Mouse (Mus musculus): Measurements from ENCODE around the gene Rpn1. TPM values are rescaled to one million over a fixed set of nuclear protein-coding genes. Genes with fewer than 3 reads are reported as not detected.
"Not testable (repeated sequence)": the region's sequence is repeated elsewhere in the genome, so short reads cannot be mapped to it uniquely, and the experiment has no call there.

Rpn1 gene
- total RNA-seq, 2 experiments from 2014 or later = 104 to 108 TPM

DNA sequence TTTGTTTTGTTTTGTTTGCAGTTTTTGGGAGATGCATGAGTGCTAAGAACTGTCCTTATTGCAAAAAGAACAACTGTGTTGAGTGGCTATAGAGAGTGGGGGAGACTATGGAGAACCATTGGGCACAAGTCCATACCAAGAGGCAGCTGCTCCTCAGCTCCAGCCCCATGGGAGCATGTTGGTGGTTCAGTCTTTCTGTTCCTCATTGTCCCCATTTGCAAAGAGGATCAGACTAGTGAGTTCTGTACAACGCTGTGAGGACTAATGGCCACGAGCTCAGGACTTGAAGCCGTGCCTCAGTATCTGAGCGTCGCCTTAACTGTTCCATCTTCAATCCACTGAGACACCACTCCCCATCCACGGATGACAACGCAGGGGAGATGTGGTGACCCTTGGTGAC, 36.5 kb downstream of the Rpn1 start:
- no peak for DNase-seq

DNA sequence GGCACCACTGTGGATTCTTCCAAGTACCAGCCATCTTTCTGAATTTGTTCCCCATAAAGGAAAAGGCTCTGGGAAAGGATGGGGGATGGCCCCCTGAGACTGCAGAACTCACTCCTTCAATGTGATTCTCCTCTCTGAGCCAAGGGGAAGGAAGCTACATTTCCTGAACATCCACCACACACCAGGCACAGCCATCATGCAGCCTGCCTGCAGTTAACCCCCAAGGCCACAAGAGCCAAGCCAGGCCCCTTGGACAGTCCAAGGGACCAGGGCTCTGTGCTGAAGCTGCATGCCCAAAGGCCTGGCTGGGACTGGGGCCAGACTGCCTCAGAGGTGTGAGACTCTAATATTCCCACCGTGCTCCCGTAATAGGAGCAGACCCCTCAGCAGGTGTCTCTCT, 37.5 kb downstream of the Rpn1 start:
- no peak for DNase-seq

DNA sequence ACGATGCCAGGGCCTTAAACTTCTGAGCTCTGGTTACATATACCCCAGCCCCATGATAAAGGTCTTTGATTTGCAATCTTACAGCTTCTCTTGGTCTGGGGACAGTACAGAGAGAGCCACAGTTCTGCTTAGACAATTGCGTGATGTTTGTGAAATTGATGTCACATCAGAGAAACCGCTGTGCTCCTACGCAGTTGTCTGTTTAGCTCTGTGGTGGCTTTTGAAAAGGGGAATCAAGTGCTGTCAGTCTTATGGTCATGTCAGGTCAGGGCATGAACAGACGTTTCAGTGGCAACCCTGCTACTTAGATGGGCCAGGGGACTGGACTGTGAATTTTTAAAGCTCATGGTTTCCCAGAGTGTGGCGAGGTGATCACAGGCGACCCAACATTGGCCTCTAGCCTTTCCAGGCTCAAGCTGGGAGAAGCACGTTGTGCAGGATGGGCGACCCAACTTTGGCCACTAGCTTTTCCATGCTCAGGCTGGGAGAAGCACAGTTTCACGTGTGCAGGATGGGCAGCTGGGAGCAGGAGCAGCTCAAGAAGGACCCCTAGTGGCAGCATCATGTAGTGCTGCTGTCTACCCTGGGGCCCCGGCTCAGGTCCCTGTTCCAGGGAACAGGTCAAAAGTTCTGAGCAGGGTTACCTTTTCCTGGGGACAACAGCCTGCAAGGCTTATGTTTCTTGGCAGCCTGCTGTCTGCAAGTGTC, 39.0 kb downstream of the Rpn1 start:
- no peak for DNase-seq

DNA sequence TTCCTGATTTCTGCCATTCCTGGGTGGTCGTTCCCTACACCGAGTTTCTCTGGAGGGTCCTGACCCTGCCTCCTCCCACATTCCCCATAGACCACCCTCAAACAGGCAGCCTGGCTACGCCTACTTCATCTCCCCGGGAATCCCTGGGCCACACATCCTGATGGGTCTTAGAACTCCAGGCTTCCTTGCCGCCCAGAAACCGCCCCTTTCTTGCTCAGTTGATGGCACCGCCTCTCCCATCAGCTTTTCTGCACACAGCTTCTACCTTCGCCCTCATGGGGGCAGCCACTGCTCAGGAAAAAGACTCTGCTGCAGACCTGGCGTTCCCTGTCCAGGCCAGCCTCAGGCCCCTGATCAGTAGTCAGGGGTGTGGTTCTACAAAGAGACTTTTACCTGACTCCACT, 39.6 kb downstream of the Rpn1 start:
- DNase-seq = peak; percentile 70 to 79

DNA sequence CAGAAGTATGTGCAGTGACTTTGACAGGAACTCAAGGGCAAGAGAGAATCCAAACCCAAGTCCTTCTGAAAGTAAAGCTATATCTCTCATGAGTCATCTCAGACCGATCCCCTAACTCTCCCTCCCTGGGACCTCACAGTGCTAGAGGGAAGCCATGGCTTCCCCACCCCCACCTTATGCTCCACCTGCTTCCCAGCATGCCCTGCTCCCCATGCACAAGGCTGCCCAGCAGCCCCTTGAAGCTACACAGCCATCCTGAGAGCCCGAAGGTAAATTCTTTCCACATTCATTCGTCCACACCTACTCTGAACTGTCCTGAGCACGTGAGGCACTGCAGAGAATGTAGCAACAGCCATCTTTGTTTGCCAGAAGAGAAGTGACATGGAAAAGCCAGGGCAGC, 40.3 kb downstream of the Rpn1 start:
- no peak for DNase-seq

DNA sequence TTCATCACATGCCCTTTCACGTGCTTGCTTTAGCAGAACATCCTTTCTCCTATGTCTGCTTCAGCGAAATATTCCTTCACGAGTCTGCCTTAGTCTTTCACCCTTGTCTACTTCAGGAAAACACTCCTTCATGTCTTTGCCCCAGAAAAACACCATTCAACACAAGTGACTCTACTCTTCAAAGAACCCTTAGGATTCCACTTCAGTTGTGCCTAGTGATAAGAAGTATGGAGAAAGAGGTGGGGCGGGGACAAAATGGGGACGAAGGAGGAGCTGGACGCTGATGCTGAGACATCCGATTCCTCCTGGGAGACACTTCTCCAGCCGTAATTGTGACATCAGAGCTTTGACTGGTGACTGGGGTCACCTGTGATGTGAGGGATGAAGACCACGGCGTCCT, 41.5 kb downstream of the Rpn1 start:
- DNase-seq = not testable (repeated sequence)

DNA sequence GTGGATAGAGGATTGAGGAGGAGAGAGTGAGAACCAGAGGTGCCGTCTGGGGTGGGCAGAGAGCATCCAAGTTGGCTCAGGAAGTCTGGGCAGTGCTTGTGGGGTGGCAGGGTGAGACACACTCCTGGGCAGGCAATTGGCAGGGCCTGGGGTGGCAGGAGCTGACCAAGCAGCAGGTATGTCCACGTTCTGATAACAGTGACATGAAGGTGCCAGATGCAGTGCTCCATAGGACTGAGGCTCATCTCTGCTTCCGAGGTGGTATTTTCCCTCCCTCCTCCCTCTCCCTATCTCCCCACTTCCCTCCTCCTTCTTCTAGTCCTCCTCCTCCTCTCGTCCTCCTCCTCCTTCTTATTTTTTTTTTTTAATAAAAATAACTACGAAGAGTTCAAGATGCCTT, 47.2 kb downstream of the Rpn1 start:
- DNase-seq = no peak

DNA sequence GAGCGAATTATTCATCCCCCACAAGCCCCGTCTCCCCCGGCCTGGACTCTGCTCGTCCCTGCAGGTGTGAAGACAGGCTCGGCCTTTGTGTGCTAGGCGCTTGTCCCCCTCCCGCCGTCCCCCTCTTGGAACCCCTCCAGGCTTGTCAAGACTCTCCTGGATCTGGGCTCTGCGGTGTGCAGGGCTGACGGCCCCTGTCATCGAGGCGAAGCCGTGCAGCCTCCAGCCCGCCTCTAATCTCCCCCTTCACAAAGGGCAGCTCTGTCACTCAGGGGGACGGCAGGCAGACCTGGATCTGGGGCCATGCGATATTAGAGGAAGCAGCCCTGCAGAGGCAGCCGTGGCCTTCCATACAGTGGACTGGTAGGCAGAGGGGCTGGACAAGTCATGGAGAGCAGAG, 47.8 kb downstream of the Rpn1 start:
- DNase-seq = no peak

DNA sequence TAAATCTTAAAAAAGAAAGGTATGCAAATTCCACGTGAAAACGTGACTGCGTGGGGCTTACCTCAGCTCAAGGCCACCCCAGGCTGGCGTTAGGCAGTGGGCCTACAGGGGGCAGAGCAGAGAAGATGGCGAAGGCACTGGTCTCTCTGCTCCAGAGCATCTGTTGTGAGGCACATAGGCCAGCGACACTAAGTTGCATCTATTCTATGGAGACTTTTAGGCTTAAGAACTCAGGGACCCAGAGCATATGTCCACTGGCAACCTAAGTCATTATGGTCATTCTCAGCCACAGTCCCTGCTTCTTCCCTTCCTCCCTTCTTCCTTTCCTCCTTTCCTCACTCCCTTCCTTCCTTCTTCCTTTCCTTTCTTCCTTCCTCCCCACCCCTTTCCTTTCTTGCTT, 48.8 kb downstream of the Rpn1 start:
- DNase-seq = no peak

DNA sequence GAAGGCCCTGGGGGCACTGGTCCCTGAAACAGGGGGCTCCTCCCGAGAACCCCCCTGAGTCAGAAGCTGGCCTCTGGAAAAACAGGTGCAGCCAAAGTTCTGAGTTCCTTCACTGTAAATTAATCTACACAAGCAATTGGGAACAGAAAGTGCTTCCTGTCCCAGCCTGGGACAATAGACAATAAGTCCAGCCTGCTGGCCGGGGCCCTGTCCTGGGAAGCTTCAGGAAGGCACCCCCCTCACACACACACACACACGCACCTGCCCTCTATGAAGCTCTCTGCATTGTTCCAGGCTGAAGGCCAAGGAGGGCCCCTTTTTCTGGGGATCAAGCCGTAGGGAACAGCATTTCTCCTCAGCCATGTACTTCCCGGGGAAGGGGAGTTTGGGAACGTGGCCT, 49.6 kb downstream of the Rpn1 start:
- DNase-seq = peak; percentile 56 to 85

DNA sequence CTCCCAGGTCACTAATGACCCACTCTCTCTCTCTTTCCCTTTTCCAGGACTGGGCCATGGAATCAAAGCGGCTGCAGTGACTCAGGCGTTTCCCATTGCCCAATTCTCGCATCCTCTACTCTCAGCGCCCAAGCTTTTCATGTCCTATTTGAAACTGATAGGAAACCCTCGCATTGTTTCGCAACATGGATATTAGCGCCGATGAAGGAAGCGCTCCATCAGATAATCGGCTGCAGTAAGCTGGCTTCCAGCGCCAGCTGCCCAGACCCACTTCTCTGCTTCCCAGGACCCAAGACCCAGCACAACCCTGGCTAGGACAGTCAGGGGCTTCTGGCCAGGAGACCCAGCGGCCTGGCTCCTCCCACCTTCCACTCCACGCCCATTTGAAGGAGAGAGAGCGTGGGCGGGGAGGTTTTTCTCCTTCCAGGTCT, 51.9 kb downstream of the Rpn1 start:
- DNase-seq = peak; percentile 64 to 79

DNA sequence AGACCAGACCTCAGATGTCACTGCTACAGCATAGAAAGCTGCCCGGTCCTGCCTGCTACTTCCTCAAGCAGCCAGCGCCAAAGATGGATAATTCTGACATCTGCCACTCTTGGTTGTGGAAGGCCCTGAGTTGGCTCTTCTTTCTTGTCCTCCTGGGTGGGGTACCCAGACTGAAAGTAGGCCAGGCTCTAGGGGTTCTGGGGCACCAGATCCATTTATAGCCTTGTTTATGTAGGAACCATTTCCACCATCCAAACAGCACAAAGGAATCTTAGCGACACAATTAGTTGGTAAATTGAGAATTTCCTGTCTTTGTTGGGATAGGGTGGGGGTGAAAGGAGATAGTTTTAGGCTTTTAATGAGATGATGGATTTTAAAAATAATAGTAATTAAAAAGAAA, 54.2 kb downstream of the Rpn1 start:
- no peak for DNase-seq

DNA sequence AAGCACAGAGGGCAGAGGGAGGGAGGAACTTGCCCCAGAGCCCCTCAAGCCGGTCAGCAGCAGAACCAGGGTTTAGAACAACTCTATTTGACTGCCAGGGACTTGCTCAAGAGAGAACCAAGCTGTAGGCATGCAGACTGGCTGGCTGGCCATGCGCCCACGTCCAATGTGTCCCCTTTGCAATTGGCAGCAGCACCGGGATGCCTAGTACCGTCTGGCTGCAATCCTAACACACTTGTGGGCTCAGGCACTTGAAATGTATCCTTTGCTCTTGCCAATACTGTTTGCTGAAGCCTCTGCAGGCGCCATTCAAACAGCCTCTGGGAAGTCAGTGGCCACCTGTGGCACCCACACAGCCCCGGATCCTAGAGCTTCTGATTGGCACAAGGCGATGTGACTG, 56.0 kb downstream of the Rpn1 start:
- peak; percentile 83 to 88 for DNase-seq

DNA sequence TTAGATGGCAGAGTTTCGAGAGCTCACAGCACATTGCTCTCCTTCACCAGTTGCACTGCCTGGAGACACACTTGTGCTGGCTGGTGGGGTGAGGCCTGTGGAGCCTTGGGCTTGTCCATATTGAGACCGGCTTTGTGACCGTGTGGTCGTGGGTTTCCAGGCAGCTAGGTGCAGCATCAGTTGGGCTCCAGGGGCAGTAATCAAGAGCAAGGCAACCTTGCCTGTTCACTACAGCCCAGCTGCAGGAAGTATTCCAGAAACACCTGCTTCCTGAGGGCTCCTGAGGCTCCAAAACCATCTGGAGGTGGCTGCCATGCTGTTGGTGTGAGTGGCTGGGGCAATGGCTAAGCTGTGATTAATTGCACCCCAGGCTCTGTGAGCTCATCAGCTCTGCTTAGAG, 61.5 kb downstream of the Rpn1 start:
- no peak for DNase-seq

DNA sequence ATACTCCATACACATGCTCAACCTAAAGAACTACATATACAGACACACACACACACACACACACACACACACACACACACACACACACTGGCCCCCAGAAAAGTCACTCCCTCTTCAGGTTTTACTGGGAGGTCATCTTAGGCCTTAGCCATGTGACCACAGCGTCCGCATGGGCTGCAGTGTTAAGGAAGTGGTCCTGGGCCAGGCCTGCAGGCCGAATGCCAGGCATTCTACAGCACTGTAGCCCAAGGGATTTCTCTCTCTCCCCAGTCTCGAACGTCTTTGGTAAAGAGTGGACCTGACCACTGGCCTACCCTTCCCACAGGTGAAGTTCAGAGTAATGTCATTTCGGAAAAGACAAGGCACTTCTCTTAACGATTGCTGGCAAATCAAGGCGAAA, 62.3 kb downstream of the Rpn1 start:
- peak in 1 of 2 experiments; percentile 52 for DNase-seq

DNA sequence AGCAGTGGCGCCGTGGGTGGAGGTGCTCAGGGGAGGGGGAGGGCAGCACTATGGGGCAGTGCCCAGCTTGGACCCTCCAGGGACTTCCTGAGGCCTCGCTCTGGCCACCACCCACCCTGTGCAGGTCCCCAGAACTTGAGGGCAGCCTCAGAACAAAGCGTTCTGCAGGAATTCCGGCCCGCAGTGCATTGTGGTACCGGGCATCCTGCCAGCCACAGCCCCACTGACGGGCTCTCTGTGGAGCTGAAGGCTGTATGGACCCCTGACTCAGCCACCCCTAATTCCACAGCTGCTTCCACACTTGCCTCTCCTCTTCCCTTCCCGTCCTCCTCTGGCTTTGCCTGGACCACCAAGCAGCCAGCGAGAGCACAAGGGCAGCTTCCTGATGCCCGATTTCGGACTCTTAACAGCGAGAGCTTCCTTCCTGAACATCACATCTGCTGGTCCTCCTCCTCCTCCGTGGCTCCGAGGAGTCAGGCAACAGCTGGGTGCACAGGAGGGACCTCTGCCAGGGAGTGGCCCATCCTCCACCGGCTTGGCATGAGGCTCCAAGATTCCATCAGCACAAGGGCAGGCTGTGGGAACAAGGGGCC, 63.2 kb downstream of the Rpn1 start:
- DNase-seq = peak; percentile 67 to 77

DNA sequence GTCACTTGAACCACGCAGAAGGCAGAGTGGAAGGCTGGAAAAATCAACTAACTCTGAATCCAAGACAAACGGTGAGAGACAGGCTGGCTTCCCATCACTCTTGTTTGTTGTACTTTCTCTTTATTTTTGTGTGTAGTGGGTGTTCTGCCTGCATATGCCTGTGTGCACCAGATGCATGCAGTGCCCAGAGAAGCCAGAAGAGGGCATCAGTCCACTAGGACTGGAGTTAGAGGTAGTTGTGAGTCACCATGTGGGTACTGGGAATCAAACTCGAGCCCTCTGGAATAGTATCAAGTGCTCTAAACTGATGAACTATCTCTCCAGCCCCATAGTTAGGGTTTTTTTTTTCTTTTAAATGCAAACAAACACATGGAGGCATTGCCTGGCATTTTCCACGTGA, 67.1 kb downstream of the Rpn1 start:
- no peak for DNase-seq

DNA sequence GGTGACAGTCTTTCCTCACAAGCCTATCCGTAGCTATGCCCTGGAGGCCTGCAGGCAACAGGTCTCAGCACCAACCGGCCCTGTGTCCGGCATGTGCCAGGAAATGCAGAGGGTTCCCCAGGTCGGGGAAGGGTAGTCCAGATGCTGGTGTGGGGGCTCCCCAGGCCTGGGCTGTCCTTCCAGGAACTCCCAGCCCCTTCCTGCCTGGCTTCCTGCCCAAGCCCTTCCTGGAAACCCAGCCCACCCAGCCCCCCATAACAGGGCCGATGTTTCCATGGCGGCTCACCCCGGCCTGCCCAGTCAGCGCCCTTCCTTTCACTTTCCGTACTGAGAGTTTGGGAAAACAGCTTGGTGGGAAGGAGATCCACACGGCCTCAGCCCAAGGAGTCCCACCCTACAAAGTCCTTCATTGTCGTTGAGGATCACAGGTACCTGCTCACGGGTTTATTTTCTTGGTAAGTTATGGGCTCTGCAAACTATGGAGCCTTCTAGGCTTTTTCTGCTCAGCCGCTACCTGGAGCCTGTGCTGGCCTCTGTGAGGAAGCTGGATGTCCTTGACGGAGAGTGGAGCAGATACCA, 67.9 kb downstream of the Rpn1 start:
- peak; percentile 65 to 84 for DNase-seq

DNA sequence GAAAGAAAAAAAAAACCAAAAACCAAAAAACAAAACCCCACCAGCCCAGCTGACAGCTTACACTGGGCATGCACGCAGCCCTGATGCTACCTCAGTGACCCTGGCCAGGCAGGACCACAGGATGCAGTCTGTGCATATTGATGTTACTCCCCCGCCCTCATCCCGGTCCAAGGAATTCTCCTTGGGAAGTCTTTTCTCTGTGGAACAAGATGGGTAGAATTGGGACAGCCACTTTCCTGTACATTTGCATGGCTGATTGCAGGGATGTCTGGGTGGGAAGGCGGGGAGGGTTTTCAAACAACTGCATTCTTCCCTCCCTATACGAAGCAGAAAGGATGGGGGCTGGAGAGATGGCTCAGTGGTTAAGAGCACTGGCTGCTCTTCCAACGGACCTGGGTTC, 68.7 kb downstream of the Rpn1 start:
- DNase-seq = no peak

Small RNA genes lying within 50 kb of the gene (microRNA-seq; reads per million reads assigned to microRNA genes)
- 0 reads per million in 2 experiments for gene Mir6376

Other genes with a start within 250 kb of the Rpn1 start
- gene Gm45140, start 248.7 kb upstream of the Rpn1 start, total RNA-seq (2021) = 1 to 10 TPM in 1 of 2 experiments, under 1 TPM in 1; 0.74 to 1.3 TPM
- 10 to 100 TPM; 21.1 to 23.9 TPM for gene Isy1, start 245.7 kb upstream of the Rpn1 start, total RNA-seq (2021)
- gene Cnbp, start 233.4 kb upstream of the Rpn1 start, total RNA-seq (2021) = 100 to 1,000 TPM; 335 to 351 TPM
- gene Copg1, start 196.7 kb upstream of the Rpn1 start, total RNA-seq (2021) = 10 to 100 TPM; 38.9 to 39.3 TPM
- gene Hmces, start 170.5 kb upstream of the Rpn1 start, total RNA-seq (2021) = 10 to 100 TPM; 10.8 to 12.2 TPM
- 1 to 10 TPM in 1 of 2 experiments, under 1 TPM in 1; 0.94 to 1.1 TPM for gene H1fx, start 102.8 kb upstream of the Rpn1 start, total RNA-seq (2021)
- 100 to 1,000 TPM; 271 to 283 TPM for gene Rab7, start 39.2 kb upstream of the Rpn1 start, total RNA-seq (2021)
- gene Gata2, start 109.4 kb downstream of the Rpn1 start, total RNA-seq (2021) = 10 to 100 TPM; 18.1 to 23.4 TPM
- gene Dnajb8, start 137.8 kb downstream of the Rpn1 start, total RNA-seq (2021) = not detected

Data from heart, adult 18-20 months (tissue).